Mouse (Mus musculus): ENCODE results near the gene Slc22a15. TPM values are rescaled to one million over a fixed set of nuclear protein-coding genes. Genes with fewer than 3 reads are reported as not detected.

Gene Slc22a15
- polyA plus RNA-seq, 1 experiment from 2014 or later = 5.1 TPM

- H3K36me3 ChIP-seq = peaks cover 3% of the 10 kb centered on the region; the same call in 1 of the 2 replicates
- H3K27me3 ChIP-seq (replicated peaks) = no peaks in the 10 kb centered on the region
- no peaks in the 10 kb centered on the region for H3K4me1 ChIP-seq
- no peak overlapping the region for H3K4me3 ChIP-seq (replicated peaks)
- H3K4me2 ChIP-seq = no peak overlapping the region
- H3K27ac ChIP-seq (replicated peaks) = no peak overlapping the region
- no peaks in the 10 kb centered on the region for H3K9me3 ChIP-seq (replicated peaks)
- 48% methylated on average over 4 of the region's 4 CpGs for WGBS
- peak; percentile 51 for ATAC-seq (ENCODE audit: low FRiP score)
- no peak overlapping the region for H3K9ac ChIP-seq (replicated peaks)
These were observed 39.2 kb downstream of the Slc22a15 start for GRCm38 (mm10) chr3:101885041-101885440.

GRCm38 (mm10) chr3:101883902-101884301, 40.4 kb downstream of the Slc22a15 start:
- no peak overlapping the region; the same call in 1 of the 2 replicates for H3K27ac ChIP-seq (replicated peaks)
- H3K9me3 ChIP-seq (replicated peaks) = no peaks in the 10 kb centered on the region

GRCm38 (mm10) chr3:101881721-101882120, 42.5 kb downstream of the Slc22a15 start:
- peaks cover 5% of the 10 kb centered on the region; the same call in 1 of the 2 replicates for H3K4me1 ChIP-seq
- 75% methylated on average over 9 of the region's 9 CpGs for whole genome bisulfite sequencing
- peaks cover 14% of the 10 kb centered on the region; the same call in 1 of the 2 replicates for H3K36me3 ChIP-seq
- H3K9ac ChIP-seq (replicated peaks) = no peak overlapping the region
- H3K4me2 ChIP-seq = no peak overlapping the region
- H3K4me3 ChIP-seq (replicated peaks) = no peak overlapping the region
- ATAC-seq (ENCODE audit: low FRiP score) = no peak
- no peaks in the 10 kb centered on the region for H3K9me3 ChIP-seq (replicated peaks)
- no peaks in the 10 kb centered on the region for H3K27me3 ChIP-seq (replicated peaks)
- no peak overlapping the region for H3K27ac ChIP-seq (replicated peaks)

More at GRCm38 (mm10) chr3:101883902-101884301, 40.4 kb downstream of the Slc22a15 start:
- ATAC-seq (ENCODE audit: low FRiP score) = no peak
- no peak overlapping the region for H3K4me2 ChIP-seq
- peaks cover 14% of the 10 kb centered on the region; the same call in 1 of the 2 replicates for H3K36me3 ChIP-seq
- H3K4me3 ChIP-seq (replicated peaks) = no peak overlapping the region
- no peaks in the 10 kb centered on the region for H3K27me3 ChIP-seq (replicated peaks)
- H3K4me1 ChIP-seq = no peaks in the 10 kb centered on the region
- 64% methylated on average over 3 of the region's 3 CpGs for WGBS
- no peak overlapping the region for H3K9ac ChIP-seq (replicated peaks)

- ATAC-seq (ENCODE audit: low FRiP score) = no peak
- WGBS = 76% methylated on average over 6 of the region's 6 CpGs
- peaks cover 12% of the 10 kb centered on the region; the same call in 1 of the 2 replicates for H3K36me3 ChIP-seq
- H3K9me3 ChIP-seq (replicated peaks) = no peaks in the 10 kb centered on the region
- no peak overlapping the region for H3K9ac ChIP-seq (replicated peaks)
- no peak overlapping the region for H3K4me2 ChIP-seq
- peaks cover 5% of the 10 kb centered on the region; the same call in 1 of the 2 replicates for H3K4me1 ChIP-seq
- H3K27me3 ChIP-seq (replicated peaks) = no peaks in the 10 kb centered on the region
- no peak overlapping the region for H3K4me3 ChIP-seq (replicated peaks)
- H3K27ac ChIP-seq (replicated peaks) = no peak overlapping the region
These were observed 43.4 kb downstream of the Slc22a15 start for GRCm38 (mm10) chr3:101880818-101881217.

- Histone ChIP-seq H3K27ac (replicated peaks) (no peak overlapping the region), H3K4me2 (no peak overlapping the region), H3K4me3 (replicated peaks) (no peak overlapping the region), H3K36me3 (peaks cover 15% of the 10 kb centered on the region; the same call in 1 of the 2 replicates), H3K9ac (replicated peaks) (no peak overlapping the region), H3K9me3 (replicated peaks) (no peaks in the 10 kb centered on the region), H3K27me3 (replicated peaks) (no peaks in the 10 kb centered on the region), H3K4me1 (peaks cover 15% of the 10 kb centered on the region)
- no peak for ATAC-seq (ENCODE audit: low FRiP score)
- 19% methylated on average over 5 of the region's 5 CpGs for WGBS
These were observed 46.1 kb downstream of the Slc22a15 start for GRCm38 (mm10) chr3:101878136-101878535.

GRCm38 (mm10) chr3:101876459-101877285, 47.6 kb downstream of the Slc22a15 start:
- WGBS = 73% methylated on average over 7 of the region's 7 CpGs

GRCm38 (mm10) chr3:101875258-101875920, 48.9 kb downstream of the Slc22a15 start:
- Histone ChIP-seq H3K9me3 (replicated peaks) (no peaks in the 10 kb centered on the region), H3K4me3 (replicated peaks) (no peak overlapping the region), H3K4me1 (peaks cover 15% of the 10 kb centered on the region), H3K27me3 (replicated peaks) (no peaks in the 10 kb centered on the region), H3K27ac (replicated peaks) (no peak overlapping the region; the same call in 1 of the 2 replicates), H3K9ac (replicated peaks) (peak overlapping the region; percentile 34; the same call in 1 of the 2 replicates), H3K4me2 (peak overlapping the region; percentile 5), H3K36me3 (peaks cover 15% of the 10 kb centered on the region; the same call in 1 of the 2 replicates)
- 35% methylated on average over 10 of the region's 10 CpGs for WGBS
- ATAC-seq (ENCODE audit: low FRiP score) = no peak

More at GRCm38 (mm10) chr3:101876459-101877285, 47.6 kb downstream of the Slc22a15 start:
- H3K27me3 ChIP-seq (replicated peaks) = no peaks in the 10 kb centered on the region
- H3K4me2 ChIP-seq = no peak overlapping the region
- no peak overlapping the region for H3K27ac ChIP-seq (replicated peaks)
- no peak for ATAC-seq (ENCODE audit: low FRiP score)
- H3K9ac ChIP-seq (replicated peaks) = no peak overlapping the region
- no peaks in the 10 kb centered on the region for H3K9me3 ChIP-seq (replicated peaks)
- H3K4me1 ChIP-seq = peaks cover 15% of the 10 kb centered on the region
- H3K36me3 ChIP-seq = peaks cover 15% of the 10 kb centered on the region; the same call in 1 of the 2 replicates
- no peak overlapping the region for H3K4me3 ChIP-seq (replicated peaks)

- WGBS = 64% methylated on average over 7 of the region's 7 CpGs
- H3K4me2 ChIP-seq = no peak overlapping the region
- H3K36me3 ChIP-seq = peaks cover 3% of the 10 kb centered on the region; the same call in 1 of the 2 replicates
- H3K4me1 ChIP-seq = peaks cover 11% of the 10 kb centered on the region
- H3K9ac ChIP-seq (replicated peaks) = no peak overlapping the region
- H3K4me3 ChIP-seq (replicated peaks) = no peak overlapping the region
- no peak overlapping the region for H3K27ac ChIP-seq (replicated peaks)
- no peaks in the 10 kb centered on the region for H3K27me3 ChIP-seq (replicated peaks)
- ATAC-seq (ENCODE audit: low FRiP score) = no peak
- H3K9me3 ChIP-seq (replicated peaks) = no peaks in the 10 kb centered on the region
These were observed 51.1 kb downstream of the Slc22a15 start for GRCm38 (mm10) chr3:101873061-101873675.

GRCm38 (mm10) chr3:101871951-101872350, 52.3 kb downstream of the Slc22a15 start:
- peaks cover 3% of the 10 kb centered on the region; the same call in 1 of the 2 replicates for H3K36me3 ChIP-seq
- 94% methylated on average over 9 of the region's 9 CpGs for WGBS
- no peak for ATAC-seq (ENCODE audit: low FRiP score)

GRCm38 (mm10) chr3:101867001-101867421, 57.2 kb downstream of the Slc22a15 start:
- no peak overlapping the region for H3K27ac ChIP-seq (replicated peaks)
- 0 out of 2 replicates have a peak, but pooled peaks cover 3% of the 10 kb centered on the region for H3K4me1 ChIP-seq
- peaks cover 14% of the 10 kb centered on the region for H3K36me3 ChIP-seq
- H3K9ac ChIP-seq (replicated peaks) = no peak overlapping the region
- 67% methylated on average over 4 of the region's 4 CpGs for WGBS
- no peaks in the 10 kb centered on the region for H3K9me3 ChIP-seq (replicated peaks)
- H3K4me2 ChIP-seq = no peak overlapping the region
- no peaks in the 10 kb centered on the region for H3K27me3 ChIP-seq (replicated peaks)
- ATAC-seq (ENCODE audit: low FRiP score) = no peak
- no peak overlapping the region for H3K4me3 ChIP-seq (replicated peaks)

More at GRCm38 (mm10) chr3:101871951-101872350, 52.3 kb downstream of the Slc22a15 start:
- no peak overlapping the region for H3K9ac ChIP-seq (replicated peaks)
- H3K9me3 ChIP-seq (replicated peaks) = no peaks in the 10 kb centered on the region
- H3K4me2 ChIP-seq = no peak overlapping the region
- H3K4me3 ChIP-seq (replicated peaks) = no peak overlapping the region
- no peaks in the 10 kb centered on the region for H3K27me3 ChIP-seq (replicated peaks)
- H3K27ac ChIP-seq (replicated peaks) = no peak overlapping the region
- H3K4me1 ChIP-seq = peaks cover 11% of the 10 kb centered on the region

GRCm38 (mm10) chr3:101861856-101862255, 62.4 kb downstream of the Slc22a15 start:
- WGBS = 92% methylated on average over 3 of the region's 3 CpGs
- ATAC-seq (ENCODE audit: low FRiP score) = no peak
- H3K27me3 ChIP-seq (replicated peaks) = no peaks in the 10 kb centered on the region
- no peak overlapping the region for H3K4me3 ChIP-seq (replicated peaks)
- H3K36me3 ChIP-seq = peaks cover 25% of the 10 kb centered on the region
- no peak overlapping the region for H3K27ac ChIP-seq (replicated peaks)
- H3K4me2 ChIP-seq = no peak overlapping the region
- H3K9me3 ChIP-seq (replicated peaks) = no peaks in the 10 kb centered on the region
- H3K4me1 ChIP-seq = 0 out of 2 replicates have a peak, but pooled peaks cover under 1% of the 10 kb centered on the region
- no peak overlapping the region for H3K9ac ChIP-seq (replicated peaks)
